Mouse (Mus musculus) 416B (cell line): ENCODE measurements around the gene Meioc.
A peak's percentile ranks its signal among the peaks of the same experiment; 100 is the strongest.

ENCODE experiments used
- DNase-seq: peaks from one replicate; pipeline ENCODE4 v3.0.0; 2011; ENCODE audit warnings: low read depth

Meioc gene

DNA sequence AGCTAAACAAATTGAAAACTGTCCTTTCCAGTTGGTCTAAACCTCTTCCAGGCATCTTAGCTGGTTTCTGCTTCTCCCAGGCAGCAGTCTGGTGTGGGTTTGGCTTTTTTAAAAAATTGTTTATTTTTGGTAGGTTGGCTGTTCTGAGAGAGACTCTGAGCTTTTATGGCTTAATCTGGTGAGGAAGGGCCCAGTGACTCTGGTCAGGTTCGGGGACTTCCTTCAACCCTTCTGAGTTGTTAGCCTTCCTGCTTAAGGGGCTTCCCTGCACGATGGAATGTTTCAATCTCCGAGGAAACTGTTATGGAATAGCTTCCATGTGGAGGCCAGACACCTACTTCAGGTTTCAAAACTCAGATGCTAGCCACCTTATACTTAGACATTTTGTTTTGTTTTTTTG, at the start of gene Meioc:
Gene Meioc (plus strand): TSS at position 301 of the 400 bp plus-strand sequence.
- no peak for DNase-seq

- DNase-seq, result no peak
Measured at GRCm38 (mm10) chr11:102619449-102619848, 44.1 kb upstream of the Meioc start.

GRCm38 (mm10) chr11:102623876-102624789, 39.4 kb upstream of the Meioc start:
- DNase-seq, result peak; percentile 73

GRCm38 (mm10) chr11:102624888-102625407, 38.6 kb upstream of the Meioc start:
- no peak for DNase-seq

DNA sequence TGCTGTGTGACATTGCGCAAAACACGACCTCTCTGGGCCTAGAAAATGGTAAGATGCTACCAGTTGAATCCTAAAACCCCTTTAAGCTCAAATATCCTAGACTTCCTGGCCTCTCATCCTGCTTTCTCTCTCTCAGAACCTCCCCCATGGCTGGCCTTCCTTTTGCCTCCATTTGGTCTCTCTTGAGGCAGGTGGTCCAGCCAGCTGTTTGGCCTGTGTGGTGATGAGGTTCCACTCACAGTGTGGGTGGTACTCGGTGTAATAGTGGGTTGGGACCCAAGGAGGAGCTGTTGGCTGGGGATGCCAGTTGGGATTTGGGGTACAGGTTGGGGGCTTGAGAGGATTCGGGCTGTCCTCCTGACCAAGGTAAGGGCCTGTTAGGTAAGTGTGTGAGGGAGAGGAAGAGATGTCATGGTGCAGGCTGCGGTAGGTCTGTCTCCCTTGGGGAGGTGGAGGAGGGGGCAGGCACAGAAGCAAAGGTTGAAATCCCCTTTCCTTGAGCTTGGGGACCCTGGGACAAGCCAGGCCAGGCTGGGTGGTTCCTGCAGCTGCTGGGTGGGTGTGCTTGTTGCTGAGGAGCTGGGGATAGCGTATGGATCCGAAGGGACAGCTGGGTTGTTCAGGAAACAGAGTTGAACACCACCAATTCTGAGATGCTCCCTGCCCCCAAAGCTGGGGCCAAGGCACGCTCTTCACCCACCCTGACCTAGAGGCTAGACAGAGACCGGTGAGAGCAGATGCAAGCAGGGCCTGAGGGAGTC, 36.2 kb upstream of the Meioc start:
- no peak for DNase-seq

GRCm38 (mm10) chr11:102628529-102628928, 35.0 kb upstream of the Meioc start:
- no peak for DNase-seq

DNA sequence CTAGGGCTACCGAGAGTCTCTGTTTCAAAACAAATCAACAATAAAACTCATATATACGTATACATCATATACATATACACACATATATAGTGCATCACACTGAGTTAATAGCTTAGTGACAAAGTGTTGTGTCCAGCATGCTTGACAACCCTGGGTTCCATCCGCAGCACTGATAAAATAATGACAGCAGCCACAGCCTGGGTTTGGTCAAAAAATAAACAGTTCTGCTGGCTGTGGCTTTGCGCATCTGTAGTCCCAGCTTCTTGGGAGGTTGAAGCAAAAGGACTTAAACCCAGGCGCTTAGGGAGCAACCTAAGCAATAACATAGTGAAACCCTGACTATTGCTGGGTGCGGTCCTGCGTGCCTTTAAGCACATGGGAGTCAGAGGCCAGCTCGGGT, 34.1 kb upstream of the Meioc start:
- no peak for DNase-seq

DNA sequence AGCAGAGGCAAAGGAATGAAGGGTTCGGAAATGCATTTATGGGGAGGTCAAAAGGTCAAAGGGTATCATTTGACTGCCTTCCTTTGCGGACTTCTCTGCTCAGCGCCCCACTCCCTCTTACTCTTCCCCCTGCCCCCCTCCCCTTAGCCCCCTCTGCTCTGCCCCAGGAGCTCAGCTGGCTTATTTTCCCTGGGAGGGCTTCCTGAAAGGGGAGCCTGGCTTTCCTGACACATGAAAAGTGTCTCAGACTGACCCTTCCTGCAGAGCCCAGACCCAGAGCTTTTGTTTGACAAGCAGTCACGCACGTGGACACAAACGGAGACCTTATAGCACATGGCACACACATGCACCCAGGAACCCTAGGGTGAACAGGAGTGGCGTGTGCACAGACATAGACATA, 32.8 kb upstream of the Meioc start:
- DNase-seq, result no peak

DNA sequence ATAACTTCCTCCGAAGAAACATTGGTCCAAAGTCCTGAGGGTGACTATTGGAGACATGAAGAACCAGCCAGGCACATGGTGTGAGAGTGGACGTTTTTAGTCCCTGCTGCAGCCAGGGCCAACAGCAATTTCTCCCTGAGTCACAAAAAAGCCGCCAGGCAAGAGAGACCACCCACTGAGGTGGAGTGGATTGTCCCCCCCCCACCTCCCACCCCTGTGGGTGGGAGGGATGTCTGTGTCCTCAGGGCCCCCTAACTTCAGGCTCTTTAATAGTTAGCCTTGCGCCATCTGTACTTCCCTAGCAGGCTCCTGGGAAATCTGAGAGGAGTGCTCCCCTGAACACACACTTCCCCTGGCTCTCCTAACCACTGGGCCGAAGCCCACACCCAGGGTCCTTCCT, 32.3 kb upstream of the Meioc start:
- DNase-seq, result no peak

- DNase-seq, result no peak
Measured at GRCm38 (mm10) chr11:102632725-102633124, 30.8 kb upstream of the Meioc start.

DNA sequence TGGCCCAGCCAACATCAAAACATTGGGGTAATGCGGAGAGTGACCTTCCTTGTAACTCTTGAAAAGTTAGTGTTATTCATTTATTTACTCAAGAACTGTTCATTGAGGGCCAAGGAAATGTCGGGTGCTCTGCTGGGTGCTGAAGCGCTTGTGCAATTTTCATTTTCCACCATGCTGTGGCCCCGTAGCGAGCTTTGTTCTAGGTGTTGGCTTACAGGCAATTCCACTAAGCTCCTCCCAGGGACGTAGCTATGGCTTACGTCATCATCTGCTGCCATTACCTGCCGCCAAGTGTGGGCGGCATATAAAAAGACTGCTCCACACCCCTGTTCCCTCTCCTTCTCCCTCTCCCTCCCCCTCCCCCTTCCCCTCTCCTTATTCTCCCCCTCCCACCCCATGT, 30.1 kb upstream of the Meioc start:
- no peak for DNase-seq

DNA sequence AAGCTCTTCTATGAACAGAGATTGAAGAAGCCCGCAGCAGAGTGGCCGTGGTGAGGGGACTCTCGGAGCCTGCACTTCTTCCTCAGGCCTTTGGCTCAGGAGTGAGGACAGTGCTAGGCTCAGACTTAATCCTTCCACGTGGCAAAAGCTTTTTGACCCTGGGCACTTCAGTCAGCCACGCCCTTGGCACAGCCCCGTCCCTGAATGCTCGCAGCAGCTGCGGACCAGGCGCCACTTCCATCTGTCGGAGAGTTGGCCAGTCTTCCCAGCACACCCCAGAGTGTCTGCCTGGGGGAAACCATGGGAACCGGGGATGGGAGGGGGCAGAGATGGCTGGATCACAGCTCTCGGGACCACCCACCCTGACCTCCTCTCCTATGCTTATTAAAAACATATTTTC, 26.6 kb upstream of the Meioc start:
- DNase-seq, result no peak

DNA sequence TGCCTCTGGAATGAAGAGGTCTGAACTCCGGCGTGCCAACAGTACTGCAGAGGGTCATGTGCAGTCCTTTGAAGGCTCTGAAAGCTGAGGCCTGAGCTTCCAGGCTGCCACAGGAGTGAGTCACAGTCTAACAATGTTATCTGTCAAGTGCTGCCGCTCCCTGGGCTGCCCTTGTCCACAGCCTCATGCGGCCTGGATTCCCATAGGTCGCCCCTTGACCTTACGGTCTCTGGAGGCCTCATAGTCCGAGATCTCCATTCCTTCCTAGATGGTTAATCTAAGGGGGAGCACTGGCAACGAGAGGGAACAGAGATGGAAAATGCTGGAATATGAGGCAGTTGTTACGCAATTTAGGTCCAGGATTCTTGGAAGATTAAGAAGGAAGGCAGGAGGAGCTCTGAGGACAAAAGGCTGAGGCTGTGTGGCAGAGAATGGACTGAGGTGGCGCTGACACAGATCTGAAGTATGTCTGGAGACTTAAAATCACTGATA, 19.6 kb upstream of the Meioc start:
- no peak for DNase-seq

GRCm38 (mm10) chr11:102646226-102646625, 17.3 kb upstream of the Meioc start:
- DNase-seq, result no peak

DNA sequence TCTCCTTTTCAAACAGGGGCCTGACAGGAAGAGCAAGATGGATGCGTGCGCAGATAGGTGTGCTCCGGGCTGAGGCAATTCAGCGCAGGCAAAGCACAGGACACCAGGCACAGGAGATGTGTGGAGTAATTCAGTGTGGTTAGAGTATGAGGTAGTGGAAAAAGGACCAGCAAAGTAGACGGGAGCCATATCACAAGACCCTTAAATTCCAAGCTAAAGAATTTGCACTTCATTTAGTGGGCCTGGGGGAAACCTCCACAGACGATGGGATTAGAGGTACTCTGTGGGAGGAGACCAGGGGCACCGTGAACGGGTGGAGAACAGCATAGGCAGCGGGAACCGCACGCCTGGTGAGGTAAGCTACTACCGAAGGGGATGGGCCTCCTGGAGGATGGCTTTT, 15.6 kb upstream of the Meioc start:
- DNase-seq, result no peak

- DNase-seq, result peak; percentile 73
Measured at GRCm38 (mm10) chr11:102651381-102651780, 12.1 kb upstream of the Meioc start.

GRCm38 (mm10) chr11:102652844-102653243, 10.7 kb upstream of the Meioc start:
- peak; percentile 59 for DNase-seq

- no peak for DNase-seq
Measured at GRCm38 (mm10) chr11:102655888-102656287, 7.6 kb upstream of the Meioc start.

GRCm38 (mm10) chr11:102656326-102656926, 7.1 kb upstream of the Meioc start:
- DNase-seq, result peak; percentile 78

GRCm38 (mm10) chr11:102656931-102657330, 6.6 kb upstream of the Meioc start:
- DNase-seq, result peak; percentile 81

GRCm38 (mm10) chr11:102665151-102665550, 1.6 kb downstream of the Meioc start:
- DNase-seq, result no peak
